Mouse (Mus musculus): ENCODE results near the gene Ppm1h.
A peak's percentile ranks its signal among the peaks of the same experiment; 100 is the strongest.

The Ppm1h gene

DNA sequence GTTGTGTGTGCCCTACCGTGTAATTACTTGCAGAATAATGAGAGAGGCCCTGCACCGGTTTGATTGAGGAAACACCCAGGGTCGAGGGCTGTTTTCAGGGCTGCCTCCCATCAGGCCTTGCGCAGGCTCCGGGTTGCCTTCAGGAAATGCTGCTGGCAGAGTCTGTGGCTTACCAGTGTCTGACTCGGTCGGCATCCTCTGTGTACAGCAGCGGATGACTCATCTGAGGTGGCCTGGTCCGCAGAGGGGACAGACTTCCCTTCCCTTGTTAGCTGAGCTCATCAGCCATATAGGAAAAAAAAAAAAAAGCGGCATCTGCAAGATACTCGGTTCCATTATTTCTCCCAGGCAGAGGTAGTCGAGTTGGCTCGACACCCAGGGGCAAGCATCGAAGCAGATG lies 136.5 kb downstream of the Ppm1h start:
- no peak for DNase-seq (ENCODE audit: low spot score)

DNA sequence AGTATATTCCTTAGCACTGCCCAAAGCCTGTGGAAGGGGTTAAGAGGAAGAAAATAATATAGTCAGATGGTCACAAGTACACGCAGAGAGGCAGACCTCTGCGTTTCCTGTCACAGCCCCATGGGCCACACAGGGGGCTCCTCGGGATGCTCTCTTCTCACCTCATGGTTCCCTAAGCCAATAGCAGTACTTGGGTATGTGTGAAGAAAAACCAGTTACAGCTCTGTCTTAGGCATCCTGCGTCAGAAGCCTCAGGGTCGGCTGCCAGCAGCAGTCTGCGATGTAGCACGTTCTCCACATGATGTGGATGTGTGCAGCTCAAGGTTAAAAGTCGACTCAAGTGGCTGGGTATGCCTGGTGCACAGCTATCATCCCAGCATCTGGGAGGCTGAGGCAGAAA lies 139.2 kb downstream of the Ppm1h start:
- no peak for DNase-seq (ENCODE audit: low spot score)

DNA sequence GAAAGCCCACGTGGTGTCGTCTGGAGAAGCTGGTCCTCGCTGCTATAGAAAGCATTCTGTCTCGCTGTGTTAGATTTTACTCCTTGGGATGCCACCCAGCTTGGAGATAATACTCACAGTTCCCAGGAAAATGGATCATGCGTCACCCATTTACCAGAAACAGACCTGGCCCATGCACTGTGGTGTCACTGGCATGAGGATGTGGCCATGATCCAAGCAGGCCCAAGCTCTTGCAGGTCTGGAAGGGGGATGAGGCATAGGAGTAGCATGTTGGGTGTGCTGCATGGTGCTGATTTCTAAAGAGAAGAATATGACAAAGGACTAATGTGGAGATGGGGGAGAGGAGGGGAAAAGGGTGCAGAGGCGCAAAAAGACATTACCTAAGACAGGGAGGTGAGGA lies 141.2 kb downstream of the Ppm1h start:
- DNase-seq (ENCODE audit: low spot score): no peak

DNA sequence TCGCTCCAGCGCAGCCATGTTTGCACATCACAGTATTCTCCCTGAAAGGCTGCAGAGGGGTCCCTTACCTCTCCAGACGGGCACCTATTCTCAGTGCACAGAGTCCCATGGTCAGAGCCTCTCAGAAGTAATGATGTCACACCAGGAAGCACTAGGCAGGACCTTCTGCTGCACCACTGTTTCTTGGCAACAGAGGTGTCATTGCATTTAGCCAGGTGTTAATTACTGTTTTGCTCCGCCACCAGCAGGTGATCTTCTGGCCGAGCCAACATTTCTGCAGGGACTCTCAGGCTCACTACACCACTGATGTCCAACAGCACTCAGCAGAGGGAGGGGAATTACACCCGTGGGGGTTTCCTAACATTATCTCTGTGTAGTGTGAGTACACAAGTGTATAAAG lies 143.0 kb downstream of the Ppm1h start:
- DNase-seq (ENCODE audit: low spot score): no peak

DNA sequence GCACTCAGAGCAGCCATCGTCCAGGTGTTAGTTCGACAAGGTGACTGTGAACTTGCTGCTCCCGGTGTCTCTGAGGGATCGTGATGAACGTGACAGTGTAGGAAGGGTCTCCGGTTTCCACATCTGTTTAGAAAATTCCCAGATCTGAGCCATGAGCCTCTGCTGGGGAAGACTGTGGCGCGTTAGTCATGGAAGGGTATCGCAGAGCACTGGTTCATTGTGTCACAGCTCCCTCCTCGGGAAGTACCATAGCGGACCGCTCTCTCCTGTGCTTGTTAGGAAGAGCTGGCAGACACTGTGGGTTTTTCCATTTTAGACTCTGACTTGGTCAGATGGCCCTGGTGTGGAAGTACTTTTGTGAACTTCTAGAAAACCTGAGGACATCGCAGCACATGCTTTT lies 145.1 kb downstream of the Ppm1h start:
- DNase-seq (ENCODE audit: low spot score): no peak

DNA sequence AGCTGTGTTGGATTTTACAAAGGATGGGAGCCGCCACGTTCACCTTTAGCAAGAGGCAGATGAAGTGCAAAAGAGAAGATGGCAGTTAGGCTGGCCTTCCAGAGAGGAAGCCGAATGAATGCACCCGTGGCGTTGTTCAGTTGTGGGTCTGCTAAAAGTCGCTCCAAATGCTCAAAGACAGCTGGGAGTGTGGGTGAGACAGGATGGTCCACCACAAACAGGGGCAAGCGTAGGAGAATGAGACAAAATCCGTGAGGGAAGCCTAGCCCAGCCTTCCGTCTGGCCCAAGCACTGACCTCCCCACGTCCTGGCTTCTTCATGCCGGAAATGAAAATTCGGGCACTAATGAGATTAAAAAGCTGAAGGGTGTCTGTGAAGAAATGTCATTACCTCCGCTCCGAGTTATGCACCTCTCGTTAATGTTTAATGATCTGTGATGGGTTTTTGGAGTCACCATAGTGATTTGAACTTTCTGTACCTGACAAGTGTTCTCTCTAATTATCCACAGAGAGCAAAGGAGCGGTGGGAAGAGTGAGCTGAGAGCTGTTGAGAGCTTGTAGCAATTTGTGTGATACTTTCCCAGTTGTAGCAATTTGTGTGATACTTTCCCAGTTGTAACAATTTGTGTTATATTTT lies 148.3 kb downstream of the Ppm1h start:
- DNase-seq (ENCODE audit: low spot score): no peak

DNA sequence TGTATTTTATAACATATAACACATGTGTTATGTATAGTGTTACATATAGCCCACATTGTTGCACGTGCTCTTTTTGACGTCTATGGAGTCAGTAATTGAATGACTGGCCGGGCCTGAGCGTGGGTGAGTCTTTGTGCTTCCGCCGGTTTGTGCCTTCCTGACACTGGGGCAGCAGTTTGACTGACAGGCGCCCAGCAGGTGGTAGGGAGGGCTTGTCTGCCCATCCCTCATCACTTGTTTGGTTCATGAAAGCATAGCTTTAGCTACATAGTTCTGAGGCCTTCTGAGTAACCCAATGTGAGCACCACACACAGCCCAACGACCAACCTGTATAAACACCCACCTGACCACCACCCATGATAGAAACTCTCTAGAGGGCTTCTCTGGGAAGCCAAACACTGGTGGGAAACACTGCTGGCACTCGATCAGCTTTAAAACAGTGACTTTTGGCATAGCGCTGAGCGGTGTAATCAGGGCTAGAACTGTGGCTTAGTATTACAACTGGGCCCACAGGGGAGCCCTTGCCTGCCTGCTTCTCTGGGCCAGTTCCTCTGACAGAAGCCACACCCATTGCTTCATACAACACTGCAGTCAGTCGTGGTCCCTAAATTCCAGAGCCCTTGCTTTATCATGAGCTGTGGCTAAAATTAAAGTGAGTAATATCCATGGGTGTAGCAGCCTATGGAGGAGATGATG lies 149.3 kb downstream of the Ppm1h start:
- no peak for DNase-seq (ENCODE audit: low spot score)

DNA sequence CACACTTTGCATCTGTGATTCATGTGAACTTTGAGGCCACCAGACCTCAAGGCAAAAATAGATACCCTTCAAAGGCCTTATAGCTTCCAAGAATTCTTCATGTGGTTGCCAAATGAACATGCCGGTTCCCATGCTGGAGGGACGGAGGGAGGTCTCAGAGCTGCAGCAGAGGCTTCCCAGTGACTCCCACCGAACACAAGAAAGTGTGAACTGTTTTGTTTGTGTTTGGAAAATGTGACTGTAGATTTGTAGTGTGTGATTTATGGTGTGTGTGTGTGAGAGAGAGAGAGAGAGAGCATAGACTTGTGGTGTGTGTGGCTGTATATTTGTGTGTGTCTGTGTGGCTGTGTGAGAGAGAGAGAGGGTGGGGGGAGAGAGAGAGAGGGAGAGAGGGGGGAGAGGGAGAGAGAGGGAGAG lies 151.2 kb downstream of the Ppm1h start:
- no peak for DNase-seq (ENCODE audit: low spot score)

DNA sequence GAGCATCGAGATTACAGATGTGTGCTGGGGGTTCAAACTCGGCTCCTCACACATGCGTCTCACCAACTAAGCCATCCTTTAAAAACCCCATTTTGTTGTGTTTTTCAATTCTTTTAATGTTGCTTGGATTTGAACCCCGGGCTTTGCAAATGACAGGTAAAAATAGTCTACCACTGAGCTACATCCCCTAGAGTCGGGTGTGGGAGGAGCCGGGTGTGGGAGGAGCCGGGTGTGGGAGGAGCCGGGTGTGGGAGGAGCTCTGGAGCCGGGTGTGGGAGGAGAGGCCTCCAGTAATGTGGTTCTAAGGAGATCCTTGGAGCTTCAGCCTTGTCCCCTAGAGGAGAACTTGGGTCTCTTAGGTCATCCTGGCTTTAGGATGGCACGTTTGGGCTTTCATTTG lies 152.1 kb downstream of the Ppm1h start:
- DNase-seq (ENCODE audit: low spot score): no peak

DNA sequence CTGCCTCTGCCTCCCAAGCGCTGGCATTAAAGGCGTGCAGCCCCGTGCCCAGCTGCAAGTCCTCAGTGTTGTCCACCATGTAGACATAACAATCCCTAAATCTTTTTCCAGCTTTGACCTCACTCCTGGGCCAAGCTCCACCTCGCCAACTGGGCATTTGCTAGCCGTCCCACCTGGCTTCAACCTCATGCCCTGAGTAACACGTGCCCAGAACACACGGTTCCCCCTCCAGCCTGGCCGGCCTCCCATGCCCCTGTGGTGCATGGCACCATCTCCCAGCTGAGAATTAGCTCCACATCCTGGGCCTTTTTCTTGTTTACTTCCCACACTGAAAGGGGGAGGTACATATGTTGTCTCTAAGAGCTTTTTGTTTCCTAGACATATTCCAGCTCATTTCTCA lies 163.5 kb downstream of the Ppm1h start:
- no peak for DNase-seq (ENCODE audit: low spot score)

DNA sequence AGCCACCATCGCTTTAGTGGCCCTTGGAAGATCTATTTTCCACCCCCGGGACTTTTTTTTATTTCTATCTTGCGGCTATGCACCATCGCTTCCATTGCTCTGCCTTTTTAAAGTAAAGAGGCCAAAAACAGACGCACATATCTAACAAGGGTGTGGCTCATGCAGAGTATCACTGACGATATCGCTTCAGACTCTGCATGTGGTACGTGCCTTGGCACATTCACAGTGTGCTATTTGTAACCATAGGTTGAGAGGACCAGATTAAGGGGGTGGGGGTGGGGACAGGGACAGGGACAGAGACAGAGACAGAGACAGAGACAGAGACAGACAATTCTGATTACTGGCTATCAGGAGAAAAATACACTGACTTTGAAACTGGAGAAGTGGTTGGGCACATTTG lies 164.4 kb downstream of the Ppm1h start:
- no peak for DNase-seq (ENCODE audit: low spot score)

DNA sequence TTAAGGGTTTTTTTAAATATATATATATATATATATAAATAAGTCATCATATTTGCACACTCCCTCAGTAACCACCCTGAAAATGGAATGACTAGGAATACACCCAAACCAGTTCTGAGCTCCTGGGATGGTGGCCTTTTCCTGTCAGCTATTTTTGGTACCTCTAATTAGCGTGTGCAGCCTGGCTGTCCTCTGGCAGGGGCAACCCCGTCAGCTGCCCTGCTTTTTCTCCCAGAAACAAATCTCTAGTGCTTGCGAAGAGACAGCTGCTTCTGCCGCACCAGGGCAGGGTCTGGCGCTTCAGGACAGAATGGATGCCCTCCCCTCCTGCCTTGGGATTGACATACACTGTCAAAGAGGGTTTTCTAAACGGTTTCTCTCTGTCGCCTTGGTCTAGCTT lies 166.9 kb downstream of the Ppm1h start:
- no peak for DNase-seq (ENCODE audit: low spot score)

DNA sequence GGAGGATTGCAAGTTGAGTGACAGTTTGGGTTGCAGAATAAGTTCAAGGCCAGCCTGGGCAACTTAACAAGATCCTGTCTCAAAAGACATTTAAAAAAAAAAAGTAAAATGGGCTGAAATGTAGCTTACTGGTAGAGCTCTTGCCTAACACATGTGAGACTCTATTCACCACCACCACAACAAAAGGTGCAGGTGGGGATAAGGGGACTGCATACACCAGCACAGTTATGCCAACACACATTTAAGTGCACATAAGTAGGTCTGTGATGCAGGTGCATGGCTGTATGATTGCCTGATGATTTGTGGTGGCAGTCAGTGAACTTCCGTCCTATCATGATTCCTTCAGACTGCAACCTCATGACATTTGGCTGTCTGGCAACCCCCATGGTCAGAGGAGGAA lies 167.9 kb downstream of the Ppm1h start:
- DNase-seq (ENCODE audit: low spot score): no peak

DNA sequence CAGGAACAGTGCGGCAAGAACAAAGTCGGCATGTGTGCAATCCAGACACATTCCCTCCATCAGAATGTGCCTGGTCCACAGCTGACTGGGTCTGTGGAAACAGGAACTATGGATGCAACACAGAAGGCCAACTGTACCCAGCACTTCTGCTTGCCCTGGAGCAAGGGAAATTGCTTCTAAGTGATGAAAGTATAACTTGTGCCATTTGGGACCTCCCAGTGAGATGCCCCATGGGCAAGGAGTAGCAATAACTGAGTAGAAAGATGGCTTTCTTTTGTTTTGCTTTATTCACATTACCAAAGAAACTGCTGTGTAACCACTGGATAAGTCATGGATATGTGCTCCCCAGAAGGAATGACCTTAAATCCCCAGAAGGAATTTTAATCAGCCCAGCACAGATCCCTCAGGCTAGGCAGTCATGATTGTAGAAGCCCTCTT lies 169.5 kb downstream of the Ppm1h start:
- no peak for DNase-seq (ENCODE audit: low spot score)

DNA sequence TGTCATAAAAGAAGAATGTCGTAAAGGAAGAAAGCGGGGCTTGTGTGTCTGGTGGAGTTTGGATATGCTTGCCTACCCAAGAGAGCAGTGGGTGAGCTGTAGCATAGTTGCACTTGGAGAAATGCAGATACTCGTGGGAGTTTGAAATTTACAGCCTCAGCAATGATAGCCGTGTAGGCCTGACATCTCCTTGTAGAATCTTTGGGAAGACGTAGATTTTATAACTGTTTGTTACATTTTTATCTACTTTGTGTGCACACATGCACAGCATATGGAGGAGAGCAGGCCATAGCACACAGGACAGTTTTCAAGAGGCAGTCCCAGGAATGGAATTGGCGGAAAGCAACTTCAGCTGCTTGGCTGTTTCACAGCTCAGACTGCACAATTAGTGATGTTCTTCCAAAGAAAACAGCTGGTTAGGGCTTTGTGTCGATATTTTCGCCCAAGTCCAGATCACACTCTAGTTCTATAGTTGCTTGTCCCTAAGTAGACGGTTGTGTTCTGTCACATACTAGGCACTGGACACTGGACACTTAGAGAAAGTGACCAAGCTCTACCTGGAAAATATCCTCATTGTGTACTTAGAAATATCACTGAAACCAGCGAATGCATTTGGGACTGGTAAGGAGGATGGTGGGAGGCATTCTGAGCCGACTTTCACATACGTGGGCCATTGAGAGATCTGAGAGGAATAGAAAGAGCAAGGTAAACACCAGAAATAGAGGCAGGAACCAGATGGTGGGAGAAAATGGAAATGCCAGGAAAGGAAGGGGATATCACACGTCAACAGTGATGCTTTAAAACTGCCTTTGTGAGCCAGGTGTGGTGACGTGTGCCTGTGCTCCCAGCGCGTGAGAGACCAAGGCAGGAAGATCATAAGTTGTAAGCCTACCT lies 173.0 kb downstream of the Ppm1h start:
- no peak for DNase-seq (ENCODE audit: low spot score)

DNA sequence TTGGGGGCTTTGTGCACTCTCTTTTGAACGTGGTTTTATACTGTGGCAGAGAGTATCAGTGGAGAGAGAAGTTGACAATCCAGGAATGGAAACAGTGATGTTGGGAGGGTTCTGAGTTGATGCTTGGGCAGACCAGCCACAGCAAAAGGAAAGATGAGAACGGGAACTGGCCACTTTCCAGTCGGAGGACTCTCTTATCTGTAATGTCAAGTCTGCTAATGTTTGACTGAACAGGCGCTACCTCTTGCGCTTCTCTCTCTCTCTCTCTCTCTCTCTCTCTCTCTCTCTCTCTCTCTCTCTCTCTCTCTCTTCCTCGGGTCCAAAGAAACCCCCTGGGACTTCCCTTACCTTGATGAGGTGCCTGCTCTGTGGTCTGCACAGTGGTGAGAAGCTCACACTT lies 176.0 kb downstream of the Ppm1h start:
- DNase-seq (ENCODE audit: low spot score): peak; percentile 57

DNA sequence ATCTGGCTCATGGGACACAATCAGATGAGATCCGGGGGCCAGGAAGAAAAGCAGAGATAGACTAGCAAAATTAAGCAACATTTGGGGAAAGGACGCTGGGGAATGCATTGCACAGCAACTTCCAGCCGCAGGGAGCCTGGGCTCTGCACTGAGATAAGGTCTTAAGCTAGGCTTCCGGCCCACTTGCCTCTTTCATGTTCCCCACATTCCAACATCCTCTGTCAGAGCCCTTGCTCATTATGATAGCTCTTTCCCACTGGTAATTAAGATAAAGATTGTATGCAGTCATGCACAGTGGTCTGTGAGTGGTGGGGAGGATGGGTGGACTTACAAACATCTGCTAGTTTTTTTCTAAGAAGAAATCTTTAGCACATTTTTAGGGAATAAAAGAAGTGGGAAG lies 176.6 kb downstream of the Ppm1h start:
- peak; percentile 50 for DNase-seq (ENCODE audit: low spot score)

DNA sequence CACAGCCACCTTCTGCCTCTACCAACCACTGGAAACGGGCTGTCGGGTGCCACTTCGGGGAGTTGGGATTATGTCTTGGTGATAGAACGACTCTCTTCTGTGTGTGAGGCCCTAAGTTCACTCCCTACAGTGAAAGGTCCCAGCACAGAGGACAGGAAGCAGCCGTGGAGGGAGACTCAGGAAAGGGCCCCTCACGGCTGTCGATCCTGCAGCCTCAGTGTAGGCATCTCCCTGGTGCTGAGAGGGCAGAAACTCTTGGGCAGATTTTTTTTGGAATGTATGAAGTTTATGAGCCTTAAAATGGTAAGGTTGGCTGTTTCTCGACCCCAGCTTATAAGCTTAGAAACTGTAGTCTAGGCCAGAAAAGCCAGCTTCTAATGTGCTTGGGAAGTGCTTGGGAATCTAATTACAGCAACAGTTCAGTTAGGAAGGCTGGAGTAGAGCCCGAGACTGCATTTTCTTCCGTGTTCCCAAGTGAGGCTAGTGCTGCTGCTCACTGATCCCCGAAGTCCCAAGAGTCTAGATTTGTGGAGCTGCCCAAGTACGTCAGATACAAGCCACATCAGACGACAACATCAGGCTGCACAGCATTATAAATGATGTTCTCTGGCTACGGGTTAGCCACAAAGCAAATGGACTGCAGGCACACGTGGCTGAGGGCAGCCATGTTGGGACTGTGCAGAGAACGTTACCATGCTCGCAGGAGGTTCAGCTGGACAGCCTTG lies 177.6 kb downstream of the Ppm1h start:
- no peak for DNase-seq (ENCODE audit: low spot score)

DNA sequence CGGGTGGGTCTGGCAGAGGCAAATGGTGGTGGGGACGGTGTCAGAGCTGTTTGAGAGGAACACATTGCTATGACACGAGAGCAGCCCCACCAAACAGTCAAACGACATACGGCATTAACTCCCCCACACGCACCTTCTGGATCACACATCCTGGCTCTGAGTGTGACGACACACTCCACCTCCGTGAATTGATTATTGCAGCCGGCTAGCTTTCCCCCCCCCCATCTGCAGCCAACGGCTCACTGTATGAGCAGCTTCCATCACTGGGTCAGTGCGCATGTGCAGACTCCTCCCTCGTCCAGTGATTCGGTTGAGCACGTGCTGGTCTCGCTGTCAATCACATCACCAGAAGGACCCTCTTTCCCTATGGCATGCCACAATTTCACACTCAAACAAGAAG lies 178.6 kb downstream of the Ppm1h start:
- DNase-seq (ENCODE audit: low spot score): no peak

DNA sequence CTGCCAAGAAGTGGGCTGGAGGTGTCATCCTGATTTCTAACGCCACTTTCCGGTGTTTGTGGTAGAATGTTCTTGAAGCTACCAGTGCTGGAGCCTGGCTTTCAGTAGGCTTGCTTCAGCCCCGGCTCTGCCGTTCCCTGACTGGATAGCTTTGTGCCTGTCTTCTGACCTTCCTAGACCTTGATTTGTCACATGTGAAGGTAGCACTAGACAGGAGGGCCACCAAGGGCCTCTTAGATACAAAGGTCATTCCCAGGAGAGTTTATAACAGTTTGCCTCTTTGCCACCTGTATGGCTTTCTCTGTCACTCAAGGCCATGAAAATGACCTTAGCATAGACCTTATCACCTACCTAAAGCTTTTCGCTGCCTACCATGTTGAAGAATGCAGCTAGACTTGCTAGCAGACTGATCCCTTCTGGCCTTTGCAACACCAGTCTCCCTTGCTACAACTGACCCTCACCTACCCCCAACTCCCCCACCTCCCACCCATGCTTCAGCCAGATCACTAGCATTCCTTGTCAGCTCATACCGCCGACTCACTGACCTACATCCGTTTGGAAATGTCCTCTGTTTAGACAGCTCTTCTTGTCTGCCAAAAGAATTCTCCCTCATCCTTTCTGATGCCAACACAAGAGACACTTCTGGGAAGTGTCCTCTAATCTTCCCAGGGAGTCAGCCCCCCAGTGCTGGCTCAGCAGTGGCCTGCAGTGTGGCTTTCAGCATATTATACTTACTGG lies 180.5 kb downstream of the Ppm1h start:
- DNase-seq (ENCODE audit: low spot score): peak; percentile 50

DNA sequence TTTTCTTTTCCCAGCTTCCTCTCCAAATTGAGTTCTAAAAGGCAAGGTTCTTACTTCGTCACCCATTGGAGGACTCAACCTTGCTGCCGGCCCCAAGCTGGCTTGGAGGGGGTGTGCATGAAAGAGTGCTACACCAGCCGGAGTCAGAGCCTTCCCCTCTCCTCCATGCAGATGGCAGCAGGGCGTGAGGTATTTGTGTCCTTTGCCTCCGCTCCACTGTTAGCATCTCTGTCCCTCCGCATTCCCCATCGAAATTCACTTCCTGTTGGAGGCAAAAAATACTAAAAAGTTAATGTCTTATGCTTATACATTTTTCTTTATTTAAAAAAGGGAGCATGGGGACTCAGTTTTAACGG lies 181.1 kb downstream of the Ppm1h start:
- DNase-seq (ENCODE audit: low spot score): no peak

DNA sequence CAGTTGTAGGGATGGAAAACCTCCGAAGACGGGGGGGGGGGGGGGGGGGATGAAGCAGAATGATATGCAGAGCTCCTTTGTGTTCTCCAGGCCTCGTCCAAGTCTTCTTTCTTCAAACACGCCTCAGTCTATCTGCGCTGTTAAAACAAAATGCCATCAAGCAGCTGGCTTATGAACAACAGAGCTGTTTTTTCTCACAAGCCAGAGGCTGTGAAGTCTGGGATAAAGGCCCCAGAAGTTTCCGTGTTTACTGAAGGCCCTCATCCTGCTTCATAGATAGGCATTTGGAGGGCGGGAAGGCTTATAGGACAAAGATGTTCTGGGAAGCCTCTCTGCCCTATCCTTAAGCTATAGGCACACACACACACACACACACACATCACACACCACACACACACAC lies 181.5 kb downstream of the Ppm1h start:
- peak; percentile 19 for DNase-seq (ENCODE audit: low spot score)
